Mouse (Mus musculus): ENCODE measurements at regions not wholly inside any gene's neighbourhood (a gene's known extent, or its start where the extent isn't known, plus 50 kb on each side); places are given as distances from the start of the nearest gene placed in this dataset.

DNA sequence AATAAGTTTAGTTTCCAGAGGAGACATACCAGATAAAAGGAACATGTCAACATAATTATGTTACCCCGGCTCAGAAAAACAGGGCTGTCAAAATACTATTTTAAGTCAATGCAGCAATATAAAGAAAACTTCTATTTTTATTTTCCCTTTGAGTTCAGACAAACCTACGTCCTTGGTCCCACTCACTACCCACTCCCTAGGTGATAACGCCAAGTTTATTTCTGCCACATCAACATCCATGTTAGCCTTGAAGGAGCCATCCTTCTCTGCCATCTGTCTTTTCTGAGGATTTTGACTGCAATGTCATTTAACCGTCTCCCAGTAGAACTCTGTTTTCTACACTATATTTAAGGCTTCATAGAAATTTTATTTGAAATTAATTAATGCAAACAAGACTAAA lies 396.5 kb upstream of the Dppa4 start:
- DNase-seq (ENCODE audit: low read depth, low spot score) = no peak
- TF ChIP-seq MAZ (IDR thresholded peaks at IDR 0.05; ENCODE audit: low read depth, low read length) (no peak), MXI1 (IDR thresholded peaks at IDR 0.05; ENCODE audit: low read depth, low read length) (no peak), BHLHE40 (IDR thresholded peaks at IDR 0.05; ENCODE audit: borderline replicate concordance, low read depth, low read length) (no peak), NRF1 (IDR thresholded peaks at IDR 0.05; ENCODE audit: insufficient read depth, low read depth, low read length, poor library complexity, severe bottlenecking) (no peak), NELFE (IDR thresholded peaks at IDR 0.05; ENCODE audit: low read depth, low read length) (no peak), CTCF (IDR thresholded peaks at IDR 0.05 in 2 of 3, conservative IDR thresholded peaks at IDR 0.05 in 1 of 3; ENCODE audit: control insufficient read depth in 1 of 3, insufficient read depth in 1 of 3, low read depth in 2 of 3, low read length in 3 of 3, poor library complexity in 1 of 3, severe bottlenecking in 1 of 3) (no peak), ZC3H11A (IDR thresholded peaks at IDR 0.05; ENCODE audit: low read depth, low read length) (no peak), JUND (IDR thresholded peaks at IDR 0.05; ENCODE audit: low read depth, low read length) (no peak), ZNF384 (IDR thresholded peaks at IDR 0.05; ENCODE audit: low read depth, low read length) (no peak), MYC (IDR thresholded peaks at IDR 0.05; ENCODE audit: low read depth, low read length) (no peak), SIN3A (IDR thresholded peaks at IDR 0.05; ENCODE audit: low read length) (no peak)
- Histone ChIP-seq H3K4me1 (ENCODE audit: control insufficient read depth in 1 of 2, insufficient read depth in 2 of 2, low read length in 2 of 2) (no peaks in the 10 kb centered on the region), H3K9me3 (replicated peaks; ENCODE audit: insufficient read depth, low read length) (no peaks in the 10 kb centered on the region), H3K9ac (ENCODE audit: control insufficient read depth, low read depth, low read length, poor library complexity, severe bottlenecking) (no peak overlapping the region), H3K79me2 (ENCODE audit: control insufficient read depth, insufficient read depth, low read length, poor library complexity) (no peaks in the 10 kb centered on the region), H3K4me3 (ENCODE audit: control insufficient read depth in 1 of 2, insufficient read depth in 1 of 2, low read depth in 2 of 2, low read length in 2 of 2) (no peak overlapping the region), H3K27ac (ENCODE audit: control insufficient read depth, low read depth, low read length) (no peak overlapping the region), H3K27me3 (ENCODE audit: control insufficient read depth in 1 of 2, insufficient read depth in 2 of 2, low read length in 2 of 2) (no peaks in the 10 kb centered on the region), H3K36me3 (ENCODE audit: control insufficient read depth in 1 of 2, insufficient read depth in 2 of 2, low read length in 2 of 2) (no peaks in the 10 kb centered on the region)

DNA sequence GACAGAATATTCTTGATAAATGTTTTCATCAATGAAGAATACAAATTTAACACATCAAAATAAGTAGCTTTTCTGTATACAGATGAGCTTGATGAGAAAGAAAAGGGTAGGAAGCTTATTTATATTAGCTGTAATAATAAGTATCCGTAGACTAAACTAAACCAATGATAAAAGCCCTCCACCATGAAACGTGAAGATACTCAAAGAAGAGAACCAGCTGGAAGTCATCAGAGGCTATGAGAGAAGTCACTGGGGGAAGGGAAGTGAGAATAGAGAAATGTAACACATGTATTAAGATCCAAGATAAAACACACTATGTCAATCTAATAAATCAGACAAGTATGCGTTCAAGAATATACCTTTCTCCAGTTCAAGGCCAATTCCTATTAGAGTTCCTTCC lies 382.7 kb upstream of the Dppa4 start:
- Histone ChIP-seq H3K79me2 (ENCODE audit: control insufficient read depth, insufficient read depth, low read length, poor library complexity) (no peaks in the 10 kb centered on the region), H3K27me3 (ENCODE audit: control insufficient read depth in 1 of 2, insufficient read depth in 2 of 2, low read length in 2 of 2) (no peaks in the 10 kb centered on the region), H3K4me1 (ENCODE audit: control insufficient read depth in 1 of 2, insufficient read depth in 2 of 2, low read length in 2 of 2) (no peaks in the 10 kb centered on the region), H3K9me3 (replicated peaks; ENCODE audit: insufficient read depth, low read length) (no peaks in the 10 kb centered on the region), H3K4me3 (ENCODE audit: control insufficient read depth in 1 of 2, insufficient read depth in 1 of 2, low read depth in 2 of 2, low read length in 2 of 2) (no peak overlapping the region), H3K9ac (ENCODE audit: control insufficient read depth, low read depth, low read length, poor library complexity, severe bottlenecking) (no peak overlapping the region), H3K36me3 (ENCODE audit: control insufficient read depth in 1 of 2, insufficient read depth in 2 of 2, low read length in 2 of 2) (no peaks in the 10 kb centered on the region), H3K27ac (ENCODE audit: control insufficient read depth, low read depth, low read length) (no peak overlapping the region)
- no peak for TF ChIP-seq POLR2A (IDR thresholded peaks at IDR 0.05; ENCODE audit: control insufficient read depth in 1 of 2, insufficient read depth in 1 of 2, low read depth in 1 of 2, low read length in 2 of 2, poor library complexity in 1 of 2)
- no peak for TF ChIP-seq CHD1 (IDR thresholded peaks at IDR 0.05; ENCODE audit: low read depth, low read length)
- TF ChIP-seq HCFC1 (IDR thresholded peaks at IDR 0.05; ENCODE audit: low read depth, low read length) = no peak
- no peak for TF ChIP-seq MYC (IDR thresholded peaks at IDR 0.05; ENCODE audit: low read depth, low read length)
- no peak for TF ChIP-seq RCOR1 (IDR thresholded peaks at IDR 0.05; ENCODE audit: low read depth, low read length)
- no peak for TF ChIP-seq TCF12 (IDR thresholded peaks at IDR 0.05; ENCODE audit: low read depth, low read length)
- TF ChIP-seq UBTF (IDR thresholded peaks at IDR 0.05; ENCODE audit: borderline replicate concordance, insufficient read depth, low read depth, low read length) = no peak
- no peak for TF ChIP-seq USF2 (IDR thresholded peaks at IDR 0.05; ENCODE audit: borderline replicate concordance in 1 of 2, insufficient read depth in 1 of 2, low read depth in 1 of 2, low read length in 2 of 2)
- no peak for TF ChIP-seq MEF2A (IDR thresholded peaks at IDR 0.05; ENCODE audit: extremely low read depth, insufficient replicate concordance, low read depth, low read length, poor library complexity, severe bottlenecking)
- no peak for DNase-seq (ENCODE audit: low read depth, low spot score)
